Mouse (Mus musculus) WW6 (cell line): ENCODE data around the gene Carmil1.
"Not testable (repeated sequence)": the region's sequence is repeated elsewhere in the genome, so short reads cannot be mapped to it uniquely, and the experiment has no call there.

Experiments used
- DNase-seq: peaks from one replicate; pipeline ENCODE4 v3.0.0-alpha.2; 2013; ENCODE audit warnings: low read depth, low spot score

Gene Carmil1

DNA sequence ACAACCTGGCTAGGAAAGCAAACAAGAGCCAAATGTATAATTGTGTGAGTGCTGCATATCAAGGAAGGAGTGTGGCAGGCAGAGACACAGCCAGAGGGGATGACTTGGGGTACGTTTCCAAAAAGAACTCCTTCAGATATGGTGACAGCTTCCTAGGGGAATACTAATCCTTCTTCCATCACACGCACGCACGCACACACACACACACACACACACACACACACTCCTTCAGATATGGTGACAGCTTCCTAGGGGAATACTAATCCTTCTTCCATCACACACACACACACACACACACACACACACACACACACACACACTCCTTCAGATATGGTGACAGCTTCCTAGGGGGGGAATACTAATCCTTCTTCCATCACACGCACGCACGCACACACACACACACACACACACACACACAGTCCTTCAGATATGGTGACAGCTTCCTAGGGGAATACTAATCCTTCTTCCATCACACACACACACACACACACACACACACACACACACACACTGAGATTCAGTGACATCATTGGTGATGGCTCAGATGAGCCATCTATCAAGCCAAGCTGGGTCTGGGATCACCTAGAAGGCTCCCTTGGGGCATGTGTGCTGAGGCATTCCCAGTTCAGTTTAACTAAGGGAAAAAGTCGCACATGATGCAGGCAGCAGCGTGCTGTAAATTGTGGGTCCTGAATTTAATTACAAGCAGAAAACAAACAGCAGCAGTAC, 175.8 kb downstream of the Carmil1 start:
- not testable (repeated sequence) for DNase-seq

DNA sequence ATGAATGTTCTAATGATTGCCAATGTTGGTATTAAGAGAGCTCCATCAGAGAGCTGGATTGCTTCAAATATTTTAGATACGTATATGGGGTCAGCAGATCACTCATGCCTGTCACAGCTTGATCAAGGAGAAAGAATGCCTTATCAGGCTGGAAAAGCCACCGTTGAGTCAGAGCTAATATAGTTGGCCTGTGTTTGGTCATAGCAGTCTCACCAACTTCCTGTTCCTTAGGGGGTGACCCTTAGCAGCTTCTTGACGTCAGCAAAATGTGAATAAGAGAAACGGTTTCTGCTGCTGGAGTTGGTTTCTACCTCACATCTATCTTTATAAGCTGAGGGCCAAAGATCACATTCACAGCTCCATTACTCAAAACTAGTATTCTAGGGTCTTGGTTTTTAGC, 176.6 kb downstream of the Carmil1 start:
- DNase-seq: no peak

- no peak for DNase-seq
Observed at GRCm38 (mm10) chr13:24103152-24103551, 177.4 kb downstream of the Carmil1 start.

- DNase-seq: no peak
Observed at GRCm38 (mm10) chr13:24102256-24102655, 178.3 kb downstream of the Carmil1 start.

DNA sequence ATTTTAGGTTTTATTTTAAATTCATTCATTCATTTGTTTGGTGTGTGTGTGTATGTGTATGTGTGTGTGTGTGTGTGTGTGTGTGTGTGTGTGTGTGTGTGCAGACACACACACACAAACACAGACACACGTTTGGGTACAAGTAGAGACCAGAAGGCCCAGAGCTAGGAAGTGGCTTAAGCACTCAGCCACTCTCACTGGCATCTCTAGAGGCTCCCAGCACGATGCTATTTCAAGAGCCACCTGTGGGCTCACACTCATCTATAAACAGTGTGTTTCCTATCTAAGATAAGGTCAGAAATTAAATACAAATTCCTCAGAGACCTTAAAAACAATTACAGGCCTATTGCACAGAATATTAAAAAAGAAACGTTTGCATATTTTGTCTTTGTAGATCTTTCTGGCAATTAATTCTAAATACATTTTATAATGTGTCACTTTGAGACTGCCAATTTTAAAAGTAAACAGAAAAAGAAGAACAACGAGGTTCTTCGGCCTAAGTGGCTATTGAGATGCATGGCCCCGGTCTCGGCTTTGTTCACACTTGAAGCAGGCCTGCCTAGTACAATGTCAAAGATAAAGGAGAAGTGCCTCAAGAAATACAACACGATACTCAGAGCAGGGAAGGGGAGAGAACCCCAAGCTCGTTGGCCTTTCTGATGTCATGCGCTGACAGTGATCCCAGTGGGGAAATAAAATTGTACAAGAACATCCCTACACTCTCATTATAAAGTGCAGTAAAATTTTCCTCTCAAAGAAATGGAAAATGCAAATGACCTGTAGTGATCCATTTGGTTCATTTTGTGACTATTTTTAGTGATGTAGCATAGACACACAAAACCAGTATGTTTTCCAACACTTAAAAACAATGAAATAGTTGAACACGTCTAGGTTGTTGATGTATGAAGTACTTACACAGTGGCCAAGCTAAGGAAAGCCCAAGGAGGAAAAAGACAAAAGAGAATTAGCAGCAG, 179.2 kb downstream of the Carmil1 start:
- no peak for DNase-seq

GRCm38 (mm10) chr13:24100516-24101094, 180.0 kb downstream of the Carmil1 start:
- no peak for DNase-seq

- no peak for DNase-seq
Observed at GRCm38 (mm10) chr13:24096573-24096972, 184.0 kb downstream of the Carmil1 start.

GRCm38 (mm10) chr13:24094825-24095547, 185.6 kb downstream of the Carmil1 start:
- DNase-seq: no peak

DNA sequence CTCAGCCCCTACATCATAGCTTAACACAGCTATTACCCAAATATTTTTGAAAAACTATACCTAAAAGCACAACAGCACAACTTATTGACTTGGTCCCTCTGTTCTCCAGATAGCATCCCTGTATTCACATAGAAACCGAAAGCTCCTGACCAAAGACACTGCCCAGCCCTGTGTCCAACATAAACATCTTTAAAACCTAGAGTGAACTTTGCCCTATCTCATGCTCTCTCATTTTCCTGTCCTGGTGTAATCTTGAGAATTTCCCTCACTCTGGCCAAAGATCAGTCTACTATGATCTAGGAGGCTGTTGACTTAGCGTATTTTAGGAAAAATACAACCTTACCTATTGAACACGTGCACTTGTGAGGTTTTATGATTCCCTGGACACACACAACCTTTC, 187.5 kb downstream of the Carmil1 start:
- no peak for DNase-seq

GRCm38 (mm10) chr13:24092073-24092472, 188.5 kb downstream of the Carmil1 start:
- no peak for DNase-seq

- DNase-seq: no peak
Observed at GRCm38 (mm10) chr13:24082153-24082552, 198.4 kb downstream of the Carmil1 start.

- no peak for DNase-seq
Observed at GRCm38 (mm10) chr13:24081698-24082097, 198.9 kb downstream of the Carmil1 start.

- DNase-seq: no peak
Observed at GRCm38 (mm10) chr13:24072588-24072987, 208.0 kb downstream of the Carmil1 start.

- DNase-seq: no peak
Observed at GRCm38 (mm10) chr13:24067553-24067952, 213.0 kb downstream of the Carmil1 start.

- no peak for DNase-seq
Observed at GRCm38 (mm10) chr13:24065536-24065935, 215.1 kb downstream of the Carmil1 start.

GRCm38 (mm10) chr13:24062770-24063169, 217.8 kb downstream of the Carmil1 start:
- DNase-seq: no peak

DNA sequence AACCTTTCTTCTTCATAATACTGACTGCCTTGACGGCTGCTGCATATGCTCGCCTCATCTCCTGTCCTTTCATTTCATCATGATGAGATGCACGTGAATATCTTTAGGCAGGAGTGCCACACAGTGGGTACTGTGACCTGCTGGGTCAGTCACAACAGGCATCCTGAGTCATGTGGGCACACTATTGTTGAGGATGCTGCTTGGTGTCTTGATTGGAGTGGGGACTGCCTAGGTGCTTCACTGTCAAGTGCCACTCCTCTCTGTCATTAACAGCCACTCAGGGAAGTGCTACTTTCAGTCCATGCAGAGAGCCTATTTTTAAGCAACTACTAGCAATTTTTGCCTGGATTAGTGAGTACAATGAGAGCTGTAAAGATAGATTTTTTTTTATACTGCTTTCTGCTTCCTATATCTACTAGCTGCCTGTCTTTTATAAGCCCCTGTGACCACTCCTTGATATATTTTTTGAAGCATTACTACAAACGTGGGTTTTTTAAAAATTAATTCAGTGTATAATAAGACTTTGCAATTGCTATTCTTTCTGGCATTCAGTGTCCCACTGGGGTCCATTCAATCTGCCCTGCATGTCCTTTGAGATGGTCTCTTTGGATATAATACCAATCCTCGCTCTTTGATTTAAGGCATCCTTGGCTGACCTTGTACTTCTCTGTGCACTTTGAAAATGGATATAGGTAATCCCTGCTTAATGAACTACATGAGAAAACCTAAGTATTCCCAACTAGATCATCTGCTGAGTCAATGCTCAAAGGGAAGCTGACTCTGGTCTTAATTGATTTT, 225.3 kb downstream of the Carmil1 start:
- no peak for DNase-seq

- no peak for DNase-seq
Observed at GRCm38 (mm10) chr13:24051496-24051895, 229.1 kb downstream of the Carmil1 start.

GRCm38 (mm10) chr13:24050330-24050729, 230.3 kb downstream of the Carmil1 start:
- DNase-seq: no peak

DNA sequence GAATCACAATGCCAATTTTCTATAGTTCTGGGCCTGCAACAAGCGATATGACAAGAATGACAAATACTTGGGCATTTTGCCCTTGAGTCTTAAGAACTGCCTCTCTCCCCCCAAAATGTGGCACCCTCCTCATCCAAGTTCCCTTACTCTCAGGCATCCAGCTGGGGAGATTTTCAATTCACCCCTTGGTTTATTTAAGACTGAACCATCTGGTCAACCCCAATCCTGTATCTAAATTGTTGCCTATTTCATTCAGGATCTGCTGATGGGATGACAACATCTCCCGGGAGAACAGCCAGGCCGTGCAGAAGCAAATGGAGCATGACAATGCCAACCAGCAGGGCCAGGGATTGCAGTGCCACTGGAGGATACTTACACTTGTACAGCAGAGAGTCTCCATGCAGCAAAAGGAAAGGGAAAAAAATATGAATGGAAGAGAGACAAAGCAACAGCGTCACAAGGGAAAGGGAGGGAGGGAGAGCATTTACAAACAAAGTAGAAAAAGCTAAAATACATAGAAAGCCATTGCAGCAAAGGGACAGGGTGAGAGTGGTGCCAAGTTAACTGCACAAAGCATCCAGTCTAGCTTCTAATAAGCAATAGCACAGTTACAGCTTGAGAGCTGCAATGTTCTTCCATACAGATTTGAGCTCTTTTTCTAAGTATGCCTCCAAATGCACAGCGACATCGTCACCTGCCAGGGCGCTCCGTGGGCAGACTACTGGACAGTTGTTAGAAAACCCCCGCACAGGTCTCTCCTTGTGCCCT, 231.1 kb downstream of the Carmil1 start:
- no peak for DNase-seq
